Mouse (Mus musculus) heart, adult 2 months (tissue): ENCODE measurements at regions not wholly inside any gene's neighbourhood (a gene's known extent, or its start where the extent isn't known, plus 50 kb on each side); places are given as distances from the start of the nearest gene placed in this dataset.

Experiments
- CTCF ChIP-seq: fragments of 200-600 bp; IDR thresholded peaks from 2 replicates; pipeline ENCODE4 v1.8.1; 2022; ENCODE audit warnings: antibody characterized with exemption, mild to moderate bottlenecking, moderate library complexity
- POLR2A ChIP-seq: fragments of 200-500 bp; IDR thresholded peaks from 2 replicates; pipeline ENCODE4 v1.6.1; 2011; ENCODE audit warnings: mild to moderate bottlenecking, low read depth, low read length, control low read depth; ENCODE audit not compliant: insufficient read depth

DNA sequence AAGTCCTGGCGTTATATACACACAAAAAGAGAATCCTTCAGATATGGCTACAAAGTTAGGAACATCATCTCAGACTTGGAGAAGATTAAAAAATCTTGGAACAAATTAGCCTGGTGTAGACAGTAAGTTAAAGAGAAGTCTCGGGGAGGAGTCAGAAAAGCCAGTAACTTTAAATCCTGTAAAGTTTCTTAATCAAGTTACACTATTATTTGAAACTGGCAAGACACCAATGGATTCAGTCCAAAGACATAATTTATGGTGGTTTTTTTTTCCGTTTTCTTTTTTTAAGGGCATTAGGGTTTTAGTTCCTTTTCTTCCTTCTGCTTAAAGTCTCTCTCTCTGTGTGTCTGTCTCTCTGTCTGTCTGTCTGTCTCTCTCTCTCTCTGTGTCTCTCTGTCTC, 144.6 kb upstream of the Zfp703 start:
- no peak for TF ChIP-seq CTCF
- no peak for TF ChIP-seq POLR2A
